Mouse (Mus musculus): ENCODE data around the gene Clpx. TPM values are rescaled to one million over a fixed set of nuclear protein-coding genes. Genes with fewer than 3 reads are reported as not detected.
A peak's percentile ranks its signal among the peaks of the same experiment; 100 is the strongest.

Gene Clpx
- polyA plus RNA-seq (2014; fragmentation: Nextera tagmentation; extraction: Ambion mirVana), result 50.6 and 51.3 TPM in 2 replicates

DNA sequence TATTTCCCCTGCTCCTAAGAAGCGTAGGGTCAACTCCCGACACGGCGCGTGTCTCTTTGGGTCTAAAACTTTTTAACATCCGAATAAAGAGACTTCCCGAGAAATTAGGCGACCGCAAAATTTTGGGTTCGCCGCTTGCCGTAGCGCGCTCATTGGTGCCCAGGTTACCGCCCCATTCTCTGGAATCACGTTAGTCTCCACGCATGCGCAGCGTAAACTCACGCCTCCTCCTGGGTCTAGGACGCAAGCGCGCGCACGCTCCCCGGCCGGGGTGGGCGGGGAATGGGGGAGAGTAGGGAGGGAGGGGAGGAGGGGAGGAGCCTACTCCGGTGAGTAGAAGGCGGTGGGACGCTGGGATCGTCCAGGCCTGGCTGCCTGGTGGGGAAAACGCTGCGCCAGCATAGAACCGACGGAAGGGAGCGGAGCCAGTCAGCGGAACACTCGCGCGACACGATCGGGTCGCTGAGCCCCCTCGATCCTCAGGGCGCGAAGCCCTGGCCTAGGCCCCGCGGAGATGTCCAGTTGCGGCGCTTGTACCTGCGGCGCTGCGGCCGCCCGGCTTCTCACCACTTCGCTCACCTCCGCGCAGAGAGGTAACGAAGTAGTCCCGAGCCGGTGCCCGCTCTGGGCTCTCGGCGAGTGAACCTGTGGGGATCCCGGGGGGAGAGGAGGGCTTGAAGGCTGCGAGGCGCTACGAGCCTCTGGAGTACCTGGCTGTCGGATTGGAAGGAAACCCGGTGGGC is at the start of gene Clpx:
Gene Clpx, plus strand, starts transcription at position 288 of the 743 bp plus-strand sequence.
- Histone ChIP-seq H3K9me3 (ENCODE audit: control insufficient read depth, low read length) (no peaks in the 10 kb centered on the region), H3K4me2 (ENCODE audit: low read depth, low read length, severe bottlenecking) (peak within 1 kb of the TSS; percentile 90), H3K9ac (ENCODE audit: low read length) (peak within 1 kb of the TSS; percentile 90), H3K27me3 (ENCODE audit: control insufficient read depth, insufficient read depth, low read length) (no peaks in the 10 kb centered on the region), H3K4me3 (ENCODE audit: low read depth, low read length) (peak within 1 kb of the TSS; percentile 89), H3K27ac (ENCODE audit: low read depth, low read length) (0 out of 2 replicates have a peak within 1 kb of the TSS, but pooled peaks have one; percentile 12), H3K36me3 (ENCODE audit: control insufficient read depth, insufficient read depth, low read length) (no peaks in the 10 kb centered on the region), H3K4me1 (replicated peaks; ENCODE audit: control insufficient read depth, insufficient read depth, low read length) (0 out of 2 replicates have a peak, but pooled peaks cover 2% of the 10 kb centered on the region)
- DNase-seq (ENCODE audit: low spot score), result peak; percentile 99
- ATAC-seq (replicated peaks; ENCODE audit: low FRiP score), result peak; percentile 94
- under 1% methylated on average over 71 of the region's 71 CpGs for WGBS

DNA sequence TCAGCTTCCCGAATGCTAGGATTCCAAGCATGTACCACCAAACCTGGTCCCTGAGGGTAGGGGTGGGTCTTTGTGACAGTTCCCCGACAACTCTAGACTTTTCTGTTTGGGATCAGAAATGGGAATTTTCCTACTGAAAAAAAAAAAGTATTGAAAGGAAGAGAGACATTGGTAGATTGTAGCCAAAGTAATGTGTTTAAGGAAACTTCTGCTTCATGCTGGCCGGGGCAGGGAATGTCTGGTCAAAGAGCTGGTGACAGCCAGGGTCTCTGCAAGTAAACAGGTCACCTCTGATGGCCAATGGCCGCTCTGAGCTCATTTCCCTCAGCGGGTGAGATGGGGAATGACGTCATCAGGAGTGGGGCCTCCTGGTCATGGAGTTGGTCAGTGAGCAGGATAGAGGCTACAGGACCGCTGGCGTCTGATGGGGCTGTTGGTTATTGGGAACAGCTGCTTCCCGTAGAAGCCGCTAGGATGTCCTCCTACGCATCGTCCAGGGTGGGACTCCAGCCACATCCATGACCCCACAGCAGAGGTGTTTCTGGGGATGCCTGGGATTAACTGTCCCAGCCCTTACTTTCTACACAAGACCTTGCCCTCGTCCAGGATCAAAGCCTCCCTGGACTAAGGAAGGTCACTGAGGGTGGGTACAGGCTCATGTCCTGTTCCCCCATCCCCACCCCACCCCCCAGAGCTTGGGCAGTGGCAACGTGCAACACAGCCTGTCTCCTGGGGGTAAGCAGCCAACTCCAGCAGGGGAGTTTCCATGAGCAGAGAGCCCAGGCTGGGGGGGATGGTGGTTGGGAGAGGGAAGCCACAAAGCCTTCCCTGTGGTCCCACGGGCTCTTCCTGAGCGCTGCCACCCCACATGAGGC is 46.3 kb upstream of the Clpx start:
- no peak overlapping the region for H3K9ac ChIP-seq (ENCODE audit: low read length)
- no peak overlapping the region for H3K4me2 ChIP-seq (ENCODE audit: low read depth, low read length, severe bottlenecking)
- no peaks in the 10 kb centered on the region for H3K36me3 ChIP-seq (ENCODE audit: control insufficient read depth, insufficient read depth, low read length)
- no peak overlapping the region for H3K27ac ChIP-seq (ENCODE audit: low read depth, low read length)
- no peaks in the 10 kb centered on the region for H3K9me3 ChIP-seq (ENCODE audit: control insufficient read depth, low read length)
- 81% methylated on average over 16 of the region's 16 CpGs for WGBS
- H3K4me1 ChIP-seq (replicated peaks; ENCODE audit: control insufficient read depth, insufficient read depth, low read length), result no peaks in the 10 kb centered on the region
- no peak overlapping the region for H3K4me3 ChIP-seq (ENCODE audit: low read depth, low read length)
- no peaks in the 10 kb centered on the region for H3K27me3 ChIP-seq (ENCODE audit: control insufficient read depth, insufficient read depth, low read length)
- DNase-seq (ENCODE audit: low spot score), result no peak
- ATAC-seq (replicated peaks; ENCODE audit: low FRiP score), result no peak

DNA sequence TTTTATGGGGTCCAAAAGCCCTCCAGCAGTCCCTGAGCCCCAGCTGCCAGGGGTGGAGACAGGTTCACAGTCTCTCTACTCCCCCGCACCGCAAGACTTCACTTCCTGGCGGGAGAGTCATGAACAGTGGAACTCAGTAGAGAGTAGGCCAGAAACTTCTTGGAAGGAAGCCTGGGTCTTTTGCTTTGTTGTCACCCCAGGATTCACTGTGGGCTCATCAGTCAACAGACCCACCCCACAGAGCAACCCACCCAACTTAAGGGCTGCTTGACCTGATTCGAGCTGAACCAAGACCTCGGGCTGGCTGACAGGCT is 45.7 kb upstream of the Clpx start:
- Histone ChIP-seq H3K9ac (ENCODE audit: low read length) (no peak overlapping the region), H3K9me3 (ENCODE audit: control insufficient read depth, low read length) (no peaks in the 10 kb centered on the region), H3K27ac (ENCODE audit: low read depth, low read length) (no peak overlapping the region), H3K27me3 (ENCODE audit: control insufficient read depth, insufficient read depth, low read length) (no peaks in the 10 kb centered on the region), H3K4me2 (ENCODE audit: low read depth, low read length, severe bottlenecking) (no peak overlapping the region), H3K36me3 (ENCODE audit: control insufficient read depth, insufficient read depth, low read length) (no peaks in the 10 kb centered on the region), H3K4me3 (ENCODE audit: low read depth, low read length) (no peak overlapping the region), H3K4me1 (replicated peaks; ENCODE audit: control insufficient read depth, insufficient read depth, low read length) (no peaks in the 10 kb centered on the region)
- ATAC-seq (replicated peaks; ENCODE audit: low FRiP score) (no peak), DNase-seq (ENCODE audit: low spot score) (no peak)
- WGBS, result 90% methylated on average over 5 of the region's 5 CpGs

DNA sequence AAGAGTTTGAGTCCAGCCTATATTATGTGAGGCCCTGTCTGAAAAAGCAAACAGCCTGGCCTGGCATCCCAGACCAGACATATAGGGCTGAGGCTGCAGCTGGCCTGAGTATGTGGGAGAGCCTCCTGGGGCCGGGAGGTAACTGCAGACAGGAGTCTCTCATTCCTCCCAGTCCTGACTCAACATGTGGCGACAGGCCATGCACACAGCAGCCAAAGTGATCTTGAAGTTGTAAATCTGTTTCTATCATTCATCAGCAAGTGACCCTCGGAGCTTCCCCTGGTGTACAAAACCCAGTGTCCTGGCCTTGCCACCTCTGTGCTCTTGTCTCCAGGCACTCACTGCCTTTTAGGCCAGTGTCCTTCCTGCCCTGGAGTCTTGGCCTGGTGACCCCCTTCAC is 42.0 kb upstream of the Clpx start:
- DNase-seq (ENCODE audit: low spot score) (no peak), ATAC-seq (replicated peaks; ENCODE audit: low FRiP score) (no peak)
- Histone ChIP-seq H3K4me2 (ENCODE audit: low read depth, low read length, severe bottlenecking) (no peak overlapping the region), H3K4me3 (ENCODE audit: low read depth, low read length) (no peak overlapping the region), H3K4me1 (replicated peaks; ENCODE audit: control insufficient read depth, insufficient read depth, low read length) (no peaks in the 10 kb centered on the region), H3K36me3 (ENCODE audit: control insufficient read depth, insufficient read depth, low read length) (no peaks in the 10 kb centered on the region), H3K27me3 (ENCODE audit: control insufficient read depth, insufficient read depth, low read length) (no peaks in the 10 kb centered on the region), H3K9me3 (ENCODE audit: control insufficient read depth, low read length) (no peaks in the 10 kb centered on the region), H3K27ac (ENCODE audit: low read depth, low read length) (no peak overlapping the region), H3K9ac (ENCODE audit: low read length) (no peak overlapping the region)
- WGBS, result 78% methylated on average over 3 of the region's 3 CpGs

DNA sequence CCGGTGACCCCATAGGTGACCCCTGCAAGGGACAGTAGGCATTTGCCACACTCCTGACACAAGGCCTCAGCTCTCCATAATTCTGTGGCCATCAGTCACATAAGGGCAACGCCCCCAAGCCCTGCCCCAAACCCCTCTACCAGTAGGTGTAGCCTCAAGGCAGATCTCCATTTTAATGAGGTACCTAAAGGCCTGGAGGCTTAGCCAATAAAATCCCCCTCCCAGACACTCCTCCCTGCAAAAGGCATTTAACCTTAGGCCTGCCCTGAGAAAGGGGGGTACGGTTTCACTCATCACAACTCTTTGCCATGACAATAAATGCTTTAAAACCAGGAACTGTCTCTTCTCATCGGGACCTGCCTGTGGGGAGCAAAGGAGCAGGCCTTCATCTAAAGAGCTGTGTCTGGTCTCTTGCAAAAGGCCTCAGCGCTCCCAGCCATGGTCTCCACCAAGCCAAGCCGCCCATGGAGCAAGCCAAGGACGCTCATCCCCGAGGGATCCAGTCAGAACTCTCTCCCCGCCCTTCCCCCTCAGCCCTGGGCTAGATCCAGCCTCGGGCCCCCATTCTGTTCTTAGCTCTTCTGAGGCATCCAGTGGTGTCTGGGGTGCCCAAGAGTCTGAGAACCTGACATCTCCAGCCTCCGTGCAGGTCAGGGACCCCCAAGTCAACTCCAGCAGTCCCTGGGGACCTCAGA is 38.0 kb upstream of the Clpx start:
- H3K9ac ChIP-seq (ENCODE audit: low read length), result no peak overlapping the region
- WGBS, result 62% methylated on average over 11 of the region's 11 CpGs
- H3K4me1 ChIP-seq (replicated peaks; ENCODE audit: control insufficient read depth, insufficient read depth, low read length), result no peaks in the 10 kb centered on the region
- DNase-seq (ENCODE audit: low spot score) (no peak), ATAC-seq (replicated peaks; ENCODE audit: low FRiP score) (no peak)
- H3K36me3 ChIP-seq (ENCODE audit: control insufficient read depth, insufficient read depth, low read length), result no peaks in the 10 kb centered on the region
- no peak overlapping the region for H3K4me3 ChIP-seq (ENCODE audit: low read depth, low read length)
- no peak overlapping the region for H3K4me2 ChIP-seq (ENCODE audit: low read depth, low read length, severe bottlenecking)
- no peaks in the 10 kb centered on the region for H3K9me3 ChIP-seq (ENCODE audit: control insufficient read depth, low read length)
- H3K27me3 ChIP-seq (ENCODE audit: control insufficient read depth, insufficient read depth, low read length), result no peaks in the 10 kb centered on the region
- no peak overlapping the region for H3K27ac ChIP-seq (ENCODE audit: low read depth, low read length)

DNA sequence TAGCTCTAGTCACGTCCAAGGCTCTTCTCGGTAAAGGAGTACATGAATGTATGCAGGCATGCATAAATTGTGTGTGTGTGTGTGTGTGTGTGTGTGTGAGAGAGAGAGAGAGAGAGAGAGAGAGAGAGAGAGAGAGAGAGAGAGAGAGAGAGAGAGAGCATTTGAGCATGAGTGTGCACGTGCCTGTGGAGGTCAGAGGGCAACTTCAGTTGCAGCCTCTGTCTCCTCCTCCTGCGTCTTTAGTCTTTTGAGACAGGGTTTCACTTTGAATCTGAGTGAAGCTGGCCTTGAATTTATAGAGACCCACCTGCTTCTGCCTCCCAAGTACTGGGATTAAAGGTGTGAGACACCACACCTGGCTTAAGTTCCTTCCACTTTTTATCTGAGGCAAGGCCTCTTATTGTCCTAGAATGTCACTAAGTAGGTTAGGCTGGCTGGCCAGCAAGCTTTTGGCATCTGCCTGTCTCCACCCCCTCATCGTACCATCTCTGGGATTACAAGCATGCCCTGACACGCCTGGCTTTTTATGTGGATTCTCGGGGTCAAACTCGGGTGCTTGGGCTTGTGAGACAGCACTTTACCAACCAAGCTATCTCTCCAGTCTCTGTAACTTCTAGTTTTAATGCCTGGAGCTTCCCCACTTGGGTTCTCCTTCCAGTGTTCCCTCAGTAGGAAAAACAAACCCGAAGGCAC is 36.7 kb upstream of the Clpx start:
- no peak overlapping the region for H3K4me2 ChIP-seq (ENCODE audit: low read depth, low read length, severe bottlenecking)
- no peak overlapping the region for H3K4me3 ChIP-seq (ENCODE audit: low read depth, low read length)
- no peak overlapping the region for H3K27ac ChIP-seq (ENCODE audit: low read depth, low read length)
- no peaks in the 10 kb centered on the region for H3K9me3 ChIP-seq (ENCODE audit: control insufficient read depth, low read length)
- H3K4me1 ChIP-seq (replicated peaks; ENCODE audit: control insufficient read depth, insufficient read depth, low read length), result no peaks in the 10 kb centered on the region
- WGBS, result 74% methylated on average over 9 of the region's 9 CpGs
- no peaks in the 10 kb centered on the region for H3K36me3 ChIP-seq (ENCODE audit: control insufficient read depth, insufficient read depth, low read length)
- DNase-seq (ENCODE audit: low spot score) (no peak), ATAC-seq (replicated peaks; ENCODE audit: low FRiP score) (no peak)
- no peaks in the 10 kb centered on the region for H3K27me3 ChIP-seq (ENCODE audit: control insufficient read depth, insufficient read depth, low read length)
- H3K9ac ChIP-seq (ENCODE audit: low read length), result no peak overlapping the region

DNA sequence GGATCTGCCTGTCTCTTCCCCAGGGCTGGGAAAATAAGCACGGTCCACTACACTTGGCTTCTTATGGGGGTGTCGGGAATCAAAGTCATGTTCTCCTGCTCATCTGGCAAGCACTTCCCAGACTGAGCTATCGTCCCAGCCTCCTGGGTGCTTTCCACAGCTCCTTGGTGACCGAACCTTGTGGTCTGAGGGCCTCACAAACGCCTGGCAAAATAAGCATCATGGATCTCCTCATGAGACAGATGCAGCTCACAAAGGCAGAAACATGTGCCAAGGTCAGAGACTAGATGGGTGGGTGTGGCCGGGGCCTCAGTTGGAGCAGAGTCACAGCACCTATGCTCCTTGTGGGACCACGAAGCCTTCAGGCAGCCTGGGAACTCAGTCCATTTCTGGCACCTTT is 34.7 kb upstream of the Clpx start:
- ATAC-seq (replicated peaks; ENCODE audit: low FRiP score), result no peak
- no peak overlapping the region for H3K4me2 ChIP-seq (ENCODE audit: low read depth, low read length, severe bottlenecking)
- H3K4me1 ChIP-seq (replicated peaks; ENCODE audit: control insufficient read depth, insufficient read depth, low read length), result no peaks in the 10 kb centered on the region
- no peaks in the 10 kb centered on the region for H3K9me3 ChIP-seq (ENCODE audit: control insufficient read depth, low read length)
- no peak overlapping the region for H3K27ac ChIP-seq (ENCODE audit: low read depth, low read length)
- H3K36me3 ChIP-seq (ENCODE audit: control insufficient read depth, insufficient read depth, low read length), result no peaks in the 10 kb centered on the region
- no peak overlapping the region for H3K9ac ChIP-seq (ENCODE audit: low read length)
- 85% methylated on average over 7 of the region's 7 CpGs for WGBS
- H3K4me3 ChIP-seq (ENCODE audit: low read depth, low read length), result no peak overlapping the region
- DNase-seq (ENCODE audit: low spot score), result no peak
- H3K27me3 ChIP-seq (ENCODE audit: control insufficient read depth, insufficient read depth, low read length), result no peaks in the 10 kb centered on the region

DNA sequence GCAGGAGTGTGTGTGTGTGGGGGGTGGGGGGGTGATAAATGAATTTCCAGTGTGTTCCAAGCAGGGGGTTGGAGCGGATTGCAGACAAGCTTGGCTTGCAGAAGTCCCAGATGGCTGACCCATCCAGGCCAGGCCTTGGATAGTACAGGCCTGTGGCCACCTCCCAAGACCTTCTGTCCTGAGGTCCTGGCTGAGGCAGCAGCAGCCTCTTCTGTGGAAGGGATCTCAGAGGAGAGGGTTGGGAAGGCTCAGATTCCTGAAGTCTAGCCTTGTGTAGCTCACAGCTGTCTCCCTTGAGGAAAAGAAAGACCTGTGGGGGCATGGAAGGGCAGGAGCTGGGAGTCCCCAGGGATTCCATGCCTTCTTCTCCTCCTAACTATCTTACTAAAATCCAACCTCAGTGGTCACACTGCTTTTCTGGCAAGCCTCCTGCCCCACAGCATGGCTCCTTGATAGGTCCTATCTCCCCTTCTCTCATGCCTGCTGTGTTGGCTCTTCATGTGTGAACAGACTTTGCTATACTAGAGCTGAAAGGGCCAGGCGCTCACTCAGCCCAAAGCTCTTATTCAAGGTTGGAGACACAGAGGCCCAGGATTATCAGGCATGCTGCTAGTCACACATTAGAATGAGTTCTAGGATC is 32.3 kb upstream of the Clpx start:
- no peaks in the 10 kb centered on the region for H3K27me3 ChIP-seq (ENCODE audit: control insufficient read depth, insufficient read depth, low read length)
- ATAC-seq (replicated peaks; ENCODE audit: low FRiP score) (no peak), DNase-seq (ENCODE audit: low spot score) (no peak)
- no peaks in the 10 kb centered on the region for H3K4me1 ChIP-seq (replicated peaks; ENCODE audit: control insufficient read depth, insufficient read depth, low read length)
- WGBS, result 80% methylated on average over 2 of the region's 2 CpGs
- no peak overlapping the region for H3K4me2 ChIP-seq (ENCODE audit: low read depth, low read length, severe bottlenecking)
- H3K4me3 ChIP-seq (ENCODE audit: low read depth, low read length), result no peak overlapping the region
- no peaks in the 10 kb centered on the region for H3K36me3 ChIP-seq (ENCODE audit: control insufficient read depth, insufficient read depth, low read length)
- no peak overlapping the region for H3K27ac ChIP-seq (ENCODE audit: low read depth, low read length)
- H3K9me3 ChIP-seq (ENCODE audit: control insufficient read depth, low read length), result no peaks in the 10 kb centered on the region
- no peak overlapping the region for H3K9ac ChIP-seq (ENCODE audit: low read length)
